Mouse (Mus musculus) hindbrain, embryonic 13.5 days (tissue): ENCODE results near the gene Lage3. TPM values are rescaled to one million over a fixed set of nuclear protein-coding genes. Genes with fewer than 3 reads are reported as not detected.

Experiments
- ATAC-seq: fragments of 200-750 bp; cut with Nextera tagmentation; 2 replicates; pipeline ENCODE4 v1.8.0; 2017; ENCODE audit warnings: moderate TSS enrichment; ENCODE audit not compliant: low FRiP score
- H3K27ac ChIP-seq: fragments of 300-500 bp; sonication (generic); 2 replicates; pipeline ENCODE4 v1.5.1; 2015; ENCODE audit warnings: inconsistent platforms, mild to moderate bottlenecking, moderate library complexity
- H3K27me3 ChIP-seq: fragments of 300-500 bp; sonication (generic); 2 replicates; pipeline ENCODE4 v1.6.1; 2015; ENCODE audit warnings: mild to moderate bottlenecking, inconsistent platforms
- H3K36me3 ChIP-seq: fragments of 300-500 bp; sonication (generic); 2 replicates; pipeline ENCODE4 v1.6.1; 2015; ENCODE audit warnings: mild to moderate bottlenecking, inconsistent platforms
- H3K4me1 ChIP-seq: fragments of 300-500 bp; sonication (generic); replicated peaks from 2 replicates; pipeline ENCODE4 v1.6.1; 2015; ENCODE audit warnings: inconsistent platforms
- H3K4me2 ChIP-seq: fragments of 300-500 bp; sonication (generic); 2 replicates; pipeline ENCODE4 v1.6.1; 2015; ENCODE audit warnings: inconsistent platforms, mild to moderate bottlenecking, moderate library complexity
- H3K4me3 ChIP-seq: fragments of 300-500 bp; sonication (generic); 2 replicates; pipeline ENCODE4 v1.5.1; 2015; ENCODE audit warnings: mild to moderate bottlenecking, inconsistent platforms
- H3K9ac ChIP-seq: fragments of 300-500 bp; sonication (generic); 2 replicates; pipeline ENCODE4 v1.6.1; 2015; ENCODE audit warnings: mild to moderate bottlenecking, inconsistent platforms
- H3K9me3 ChIP-seq: fragments of 300-500 bp; sonication (generic); 2 replicates; pipeline ENCODE4 v1.6.1; 2016; ENCODE audit warnings: inconsistent platforms
- WGBS: fragments of 180-500 bp; shearing (Covaris S2); methylation state at CpG from one replicate; pipeline ENCODE4 v1.1.7; 2015; 5-methylcytosine and 5-hydroxymethylcytosine counted together
- microRNA-seq: library from miRNA; unstranded; fragments of <30 nt; microRNA quantifications from one replicate; pipeline ENCODE4, GENCODE M21; 2016
- polyA plus RNA-seq: library from polyadenylated mRNA; unstranded; fragments of >200 nt; fragmentation: Nextera tagmentation; extraction: Ambion mirVana; gene quantifications from 2 replicates; pipeline ENCODE4 v1.2.1, GENCODE M21; 2015

The Lage3 gene
- polyA plus RNA-seq, 1 experiment from 2014 or later: 79.8 TPM

DNA sequence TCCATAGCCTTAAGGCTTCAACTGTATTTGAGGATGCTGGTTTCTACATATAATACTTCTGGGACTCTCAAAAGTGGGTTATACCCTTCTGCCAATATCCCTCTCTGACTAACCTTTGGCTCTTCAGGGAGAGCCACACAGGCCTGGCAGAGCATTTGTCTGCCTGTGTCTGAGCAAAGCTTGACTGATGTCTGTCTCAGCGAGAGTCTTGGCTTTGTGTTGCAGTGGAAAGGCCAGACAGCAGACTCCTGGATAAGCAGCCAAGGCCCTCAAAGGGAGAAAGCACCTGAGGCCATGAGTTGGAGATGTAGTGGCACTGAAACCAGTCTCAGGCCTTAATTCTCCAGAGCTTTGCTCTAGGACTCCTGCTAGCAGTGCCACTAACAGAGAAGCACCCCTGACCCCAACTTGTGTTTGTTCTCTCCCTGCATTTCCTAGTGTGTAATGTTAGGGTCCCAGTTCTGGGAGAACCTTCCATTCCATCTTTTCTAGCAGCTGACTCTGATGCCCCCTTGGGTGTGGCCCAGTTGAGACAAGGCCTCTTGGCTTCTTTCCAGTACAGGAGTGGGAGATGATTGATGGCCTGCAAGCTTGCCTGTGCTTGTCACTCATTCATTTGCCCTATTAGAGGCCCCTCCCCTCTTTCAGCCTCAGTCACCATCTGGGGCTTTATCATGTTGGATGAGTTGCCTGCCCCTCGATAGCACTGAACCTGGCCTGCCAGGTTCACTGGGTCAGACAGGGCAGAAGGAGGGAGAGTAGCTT is 23.1 kb downstream of the Lage3 start:
- Histone ChIP-seq H3K4me3 (peak overlapping the region; percentile 58), H3K36me3 (peaks cover 34% of the 10 kb centered on the region), H3K9me3 (no peaks in the 10 kb centered on the region), H3K27ac (peak overlapping the region; percentile 88), H3K4me2 (peak overlapping the region; percentile 73), H3K27me3 (no peaks in the 10 kb centered on the region), H3K4me1 (peaks cover 50% of the 10 kb centered on the region), H3K9ac (peak overlapping the region; percentile 80)
- ATAC-seq: no peak
- 26% methylated on average over 1 of the region's 2 CpGs for WGBS

- ATAC-seq: peak; percentile 52
- Histone ChIP-seq H3K4me3 (peak overlapping the region; percentile 58), H3K36me3 (peaks cover 24% of the 10 kb centered on the region), H3K9me3 (no peaks in the 10 kb centered on the region), H3K4me2 (peak overlapping the region; percentile 73), H3K27me3 (no peaks in the 10 kb centered on the region), H3K27ac (peak overlapping the region; percentile 88), H3K4me1 (peaks cover 45% of the 10 kb centered on the region), H3K9ac (peak overlapping the region; percentile 80)
- 14% methylated on average over 10 of the region's 10 CpGs for WGBS
Measured at GRCm38 (mm10) chrX:74329215-74329671, 24.2 kb downstream of the Lage3 start.

DNA sequence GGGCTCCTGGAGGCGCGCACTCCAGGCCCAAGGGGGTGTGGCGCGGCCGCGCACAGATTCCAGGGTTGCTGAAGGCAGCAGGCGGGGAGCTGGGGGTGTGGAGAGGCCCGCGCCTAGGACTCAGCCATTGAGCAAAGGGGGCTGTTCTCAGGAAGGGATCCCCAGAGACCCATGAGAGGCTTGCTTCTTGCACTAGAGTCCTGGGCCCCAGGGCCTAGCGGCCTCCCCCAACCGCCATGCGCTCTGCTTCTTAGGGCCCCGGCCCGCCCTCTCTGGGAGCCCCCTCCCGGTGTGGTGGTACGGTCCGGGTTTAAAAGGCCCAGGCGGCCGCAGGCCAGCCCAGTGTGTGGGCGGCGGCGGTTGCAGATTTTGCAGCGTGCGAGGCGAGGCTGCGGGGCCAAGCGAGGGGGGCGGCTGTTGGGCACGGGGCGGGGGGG is 24.7 kb downstream of the Lage3 start, which contains the start of gene Plxna3:
Gene Plxna3 (plus strand): TSS at position 342 of the 437 bp plus-strand sequence.
- Histone ChIP-seq H3K9ac (peak within 1 kb of the TSS; percentile 80), H3K4me3 (peak within 1 kb of the TSS; percentile 58), H3K27ac (peak within 1 kb of the TSS; percentile 88), H3K4me1 (peaks cover 40% of the 10 kb centered on the region), H3K4me2 (peak within 1 kb of the TSS; percentile 73), H3K36me3 (peaks cover 19% of the 10 kb centered on the region), H3K27me3 (no peaks in the 10 kb centered on the region), H3K9me3 (no peaks in the 10 kb centered on the region)
- 27% methylated on average over 21 of the region's 30 CpGs for WGBS
- peak; percentile 96 for ATAC-seq

- Histone ChIP-seq H3K9ac (peak within 1 kb of the TSS; percentile 78), H3K9me3 (no peaks in the 10 kb centered on the region), H3K4me2 (peak within 1 kb of the TSS; percentile 66), H3K27me3 (no peaks in the 10 kb centered on the region), H3K4me1 (peaks cover 35% of the 10 kb centered on the region), H3K4me3 (peak within 1 kb of the TSS; percentile 57), H3K27ac (peak within 1 kb of the TSS; percentile 92), H3K36me3 (peaks cover 28% of the 10 kb centered on the region)
- 19% methylated on average over 59 of the region's 59 CpGs for WGBS
- ATAC-seq: peak; percentile 96
Measured at GRCm38 (mm10) chrX:74312540-74313464, 40.6 kb downstream of the Lage3 start, which contains the start of gene Fam50a. Gene Fam50a (plus strand): TSS chrX:74313033.

DNA sequence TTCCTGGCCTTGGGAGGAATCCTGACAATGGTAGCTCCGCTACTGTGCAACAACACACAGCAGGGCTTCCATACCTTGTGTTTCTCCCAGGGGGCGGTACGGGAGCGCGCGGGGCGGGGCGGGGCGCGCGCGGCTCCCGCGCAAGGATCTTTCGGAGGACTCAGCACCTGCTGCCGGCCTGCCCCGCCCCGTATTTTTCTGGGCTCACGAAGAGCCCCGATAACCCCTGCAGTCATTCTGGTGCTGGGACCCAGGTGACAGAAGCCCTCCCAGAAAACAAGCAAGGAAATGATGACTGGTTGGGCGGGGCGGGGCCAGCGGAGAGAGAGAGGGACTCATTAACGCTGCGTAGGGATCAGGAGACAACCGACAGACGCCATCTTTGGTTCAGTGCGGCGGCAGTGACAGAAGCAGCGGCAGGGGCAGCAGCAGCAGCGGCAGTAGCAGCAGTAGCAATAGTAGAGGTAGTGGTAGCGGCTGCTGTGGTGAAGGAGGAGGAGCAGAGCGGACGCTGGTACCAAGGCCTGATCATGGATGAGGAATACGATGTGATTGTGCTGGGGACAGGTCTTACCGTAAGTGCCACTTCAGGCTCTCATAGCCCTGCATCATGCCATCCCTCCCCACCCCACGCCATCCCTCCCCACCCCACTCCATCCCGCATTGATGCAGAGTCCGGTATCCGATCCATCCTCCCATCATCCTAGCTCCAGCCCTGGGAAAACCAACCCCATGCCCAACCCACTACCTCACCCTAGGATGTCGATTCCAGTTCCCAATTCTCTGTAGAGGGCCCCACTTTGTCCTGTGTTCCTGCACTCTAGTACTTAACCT is 48.3 kb downstream of the Lage3 start, which contains the start of gene Gdi1:
Gene Gdi1 (plus strand): TSS at position 132 of the 834 bp plus-strand sequence.
- Histone ChIP-seq H3K27me3 (no peaks in the 10 kb centered on the region), H3K4me1 (peaks cover 42% of the 10 kb centered on the region), H3K9ac (peak within 1 kb of the TSS; percentile 84), H3K4me2 (peak within 1 kb of the TSS; percentile 71), H3K36me3 (peaks cover 68% of the 10 kb centered on the region), H3K9me3 (no peaks in the 10 kb centered on the region), H3K27ac (peak within 1 kb of the TSS; percentile 96), H3K4me3 (peak within 1 kb of the TSS; percentile 60)
- ATAC-seq: peak; percentile 84
- 8% methylated on average over 41 of the region's 41 CpGs for WGBS

Small RNA genes within 50 kb of the gene (microRNA-seq; reads per million reads assigned to microRNA genes)
- not detected for gene Mir7092

Other genes starting within 250 kb of the Lage3 start
- gene Opn1mw, start 226.2 kb downstream of the Lage3 start, polyA plus RNA-seq: not detected in 2 replicates
- gene Mecp2, start 218.3 kb downstream of the Lage3 start, polyA plus RNA-seq: 14.0 and 14.7 TPM in 2 replicates
- gene Tex28, start 185.8 kb downstream of the Lage3 start, polyA plus RNA-seq: not detected in 2 replicates
- 0.13 and 0.14 TPM in 2 replicates for gene Tktl1, start 176.4 kb downstream of the Lage3 start, polyA plus RNA-seq
- gene Flna, start 103.8 kb downstream of the Lage3 start, polyA plus RNA-seq: 88.8 and 111 TPM in 2 replicates
- 16.9 and 18.3 TPM in 2 replicates for gene Emd, start 98.9 kb downstream of the Lage3 start, polyA plus RNA-seq
- 532 and 538 TPM in 2 replicates for gene Rpl10, start 82.8 kb downstream of the Lage3 start, polyA plus RNA-seq
- 86.8 and 91.5 TPM in 2 replicates for gene Taz, start 71.7 kb downstream of the Lage3 start, polyA plus RNA-seq
- gene Dnase1l1, start 71.3 kb downstream of the Lage3 start, polyA plus RNA-seq: 3.6 and 5.2 TPM in 2 replicates
- gene Atp6ap1, start 56.5 kb downstream of the Lage3 start, polyA plus RNA-seq: 218 and 223 TPM in 2 replicates
- gene Gdi1, start 48.6 kb downstream of the Lage3 start, polyA plus RNA-seq: 963 and 1,001 TPM in 2 replicates
- gene Fam50a, start 40.6 kb downstream of the Lage3 start, polyA plus RNA-seq: 58.2 and 59.1 TPM in 2 replicates
- 51.1 and 53.9 TPM in 2 replicates for gene Plxna3, start 24.6 kb downstream of the Lage3 start, polyA plus RNA-seq
- gene Ubl4a, start 19.6 kb upstream of the Lage3 start, polyA plus RNA-seq: 61.6 and 64.0 TPM in 2 replicates
- 8.2 and 8.5 TPM in 2 replicates for gene Slc10a3, start 19.7 kb upstream of the Lage3 start, polyA plus RNA-seq
- gene Fam3a, start 39.7 kb upstream of the Lage3 start, polyA plus RNA-seq: 36.3 and 36.5 TPM in 2 replicates
- 15.4 and 18.8 TPM in 2 replicates for gene Ikbkg, start 39.7 kb upstream of the Lage3 start, polyA plus RNA-seq
- 49.9 and 55.0 TPM in 2 replicates for gene G6pdx, start 75.6 kb upstream of the Lage3 start, polyA plus RNA-seq
- gene Gm6880, start 127.8 kb upstream of the Lage3 start, polyA plus RNA-seq: not detected in 2 replicates
- not detected in 2 replicates for gene Olfr1326-ps1, start 221.3 kb upstream of the Lage3 start, polyA plus RNA-seq
- not detected in 2 replicates for gene Olfr1325, start 239.1 kb upstream of the Lage3 start, polyA plus RNA-seq